Mouse (Mus musculus) lung, postnatal 0 days (tissue): ENCODE data around the gene Bicdl1.

Experiments used
- CTCF ChIP-seq: IDR thresholded peaks from 2 replicates; pipeline ENCODE4 v1.5.1; 2016; ENCODE audit warnings: antibody characterized with exemption, mild to moderate bottlenecking
- EP300 ChIP-seq: IDR thresholded peaks from 2 replicates; pipeline ENCODE4 v1.6.1; 2016; ENCODE audit warnings: antibody characterized with exemption, mild to moderate bottlenecking, control low read depth

GRCm38 (mm10) chr5:115644192-115644591 lies 87.2 kb downstream of the Bicdl1 start:
- peak; percentile 51 for TF ChIP-seq CTCF
- TF ChIP-seq EP300 = no peak
